Mouse (Mus musculus): ENCODE results near the gene Eef1akmt4.

DNA sequence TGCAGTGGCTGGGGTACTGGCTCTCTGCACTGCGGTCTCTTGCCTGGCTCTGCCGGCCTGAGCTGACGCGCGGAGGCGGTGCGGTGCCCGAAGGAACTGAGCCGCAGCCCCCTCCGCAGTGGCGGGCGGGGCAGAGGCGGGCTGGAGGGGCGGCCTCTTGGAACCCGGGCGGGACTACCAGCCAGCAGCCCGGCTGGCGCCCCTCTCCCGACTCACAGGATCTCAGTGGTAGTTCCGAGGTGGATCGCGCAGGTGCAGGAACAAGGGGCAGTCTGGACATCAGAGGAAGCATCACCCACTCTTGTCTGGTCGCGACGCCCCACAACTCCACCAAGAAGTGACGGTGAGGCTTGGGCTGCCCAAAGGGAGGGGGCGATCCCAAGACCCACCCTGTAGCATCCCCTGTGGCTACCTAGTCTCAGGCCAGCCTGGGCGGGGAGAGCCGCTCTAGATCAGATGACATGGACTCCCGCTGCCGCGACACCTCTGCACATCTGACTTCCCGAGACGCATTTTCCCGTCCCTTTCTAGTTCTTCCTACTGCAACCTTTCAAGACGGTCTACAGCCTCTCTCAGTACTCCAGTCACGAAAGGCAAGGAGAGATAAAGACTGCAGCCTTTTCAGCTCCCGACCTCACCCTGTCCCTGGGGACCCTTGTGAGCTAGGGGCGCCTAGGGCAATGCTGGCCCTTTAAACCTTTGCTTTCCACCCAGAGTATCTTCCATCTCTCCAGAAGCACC, 21.3 kb upstream of the Eef1akmt4 start:
- TF ChIP-seq CTCF (IDR thresholded peaks at IDR 0.05; ENCODE audit: extremely low read depth, insufficient read length, insufficient replicate concordance, low read depth, low read length): no peak
- TF ChIP-seq POLR2A (IDR thresholded peaks at IDR 0.05; ENCODE audit: low read depth, low read length): no peak

Data from small intestine, adult 2 months (tissue).